Mouse (Mus musculus) midbrain, embryonic 12.5 days (tissue): ENCODE measurements around the gene Ccin. TPM values are rescaled to one million over a fixed set of nuclear protein-coding genes. Genes with fewer than 3 reads are reported as not detected.

Experiments
- ATAC-seq: fragments of 200-750 bp; cut with Nextera tagmentation; 2 replicates; pipeline ENCODE4 v1.8.0; 2017; ENCODE audit warnings: low read depth, moderate TSS enrichment, moderate library complexity; ENCODE audit not compliant: low FRiP score
- H3K27ac ChIP-seq: fragments of 300-500 bp; sonication (generic); replicated peaks from 2 replicates; pipeline ENCODE4 v1.5.1; 2016; ENCODE audit warnings: mild to moderate bottlenecking
- H3K27me3 ChIP-seq: fragments of 300-500 bp; sonication (generic); 2 replicates; pipeline ENCODE4 v1.6.1; 2016; ENCODE audit warnings: mild to moderate bottlenecking
- H3K36me3 ChIP-seq: fragments of 300-500 bp; sonication (generic); 2 replicates; pipeline ENCODE4 v1.6.1; 2016
- H3K4me1 ChIP-seq: fragments of 300-500 bp; sonication (generic); 2 replicates; pipeline ENCODE4 v1.6.1; 2016
- H3K4me2 ChIP-seq: fragments of 300-500 bp; sonication (generic); replicated peaks from 2 replicates; pipeline ENCODE4 v1.6.1; 2016; ENCODE audit warnings: mild to moderate bottlenecking, moderate library complexity
- H3K4me3 ChIP-seq: fragments of 300-500 bp; sonication (generic); 2 replicates; pipeline ENCODE4 v1.5.1; 2016; ENCODE audit warnings: mild to moderate bottlenecking
- H3K9ac ChIP-seq: fragments of 300-500 bp; sonication (generic); replicated peaks from 2 replicates; pipeline ENCODE4 v1.6.1; 2016; ENCODE audit warnings: mild to moderate bottlenecking, moderate library complexity
- H3K9me3 ChIP-seq: fragments of 300-500 bp; sonication (generic); 2 replicates; pipeline ENCODE4 v1.6.1; 2016; ENCODE audit warnings: mild to moderate bottlenecking
- WGBS: fragments of 180-500 bp; shearing (Covaris S2); methylation state at CpG from one replicate; pipeline ENCODE4 v1.1.7; 2016; 5-methylcytosine and 5-hydroxymethylcytosine counted together
- polyA plus RNA-seq: library from polyadenylated mRNA; unstranded; fragments of >200 nt; fragmentation: Nextera tagmentation; extraction: Ambion mirVana; gene quantifications from 2 replicates; pipeline ENCODE4 v1.2.1, GENCODE M21; 2016

Ccin gene
- polyA plus RNA-seq = not detected in 2 replicates

DNA sequence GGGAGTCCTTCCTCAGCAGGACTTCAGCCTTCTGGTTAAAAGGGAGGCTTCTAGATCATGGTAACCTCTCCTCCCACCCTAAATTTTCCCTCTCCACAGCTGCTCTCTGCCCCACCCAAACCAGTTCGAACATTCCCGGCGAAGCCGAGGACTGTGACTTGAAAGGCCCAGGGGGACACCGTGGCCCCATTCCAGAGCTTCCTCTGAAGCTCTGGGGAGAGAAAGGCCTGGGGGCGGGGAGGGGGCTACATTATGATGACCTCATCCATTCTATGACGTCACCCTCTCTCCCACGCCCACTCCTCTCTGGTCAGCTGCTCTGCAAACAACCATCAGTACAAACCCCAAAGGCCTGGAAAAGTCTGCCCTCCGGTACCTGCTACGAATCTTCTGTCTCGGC, at the start of gene Ccin:
TSS of gene Ccin (plus strand) at position 303 of the 400 bp plus-strand sequence.
- Histone ChIP-seq H3K9ac (peak within 1 kb of the TSS; percentile 46), H3K27me3 (peaks cover 62% of the 10 kb centered on the region), H3K4me2 (peak within 1 kb of the TSS; percentile 55), H3K9me3 (no peaks in the 10 kb centered on the region), H3K27ac (no peak within 1 kb of the TSS), H3K4me1 (peaks cover 10% of the 10 kb centered on the region), H3K36me3 (no peaks in the 10 kb centered on the region), H3K4me3 (peak within 1 kb of the TSS; percentile 34)
- WGBS = 78% methylated on average over 11 of the region's 11 CpGs
- ATAC-seq = no peak

DNA sequence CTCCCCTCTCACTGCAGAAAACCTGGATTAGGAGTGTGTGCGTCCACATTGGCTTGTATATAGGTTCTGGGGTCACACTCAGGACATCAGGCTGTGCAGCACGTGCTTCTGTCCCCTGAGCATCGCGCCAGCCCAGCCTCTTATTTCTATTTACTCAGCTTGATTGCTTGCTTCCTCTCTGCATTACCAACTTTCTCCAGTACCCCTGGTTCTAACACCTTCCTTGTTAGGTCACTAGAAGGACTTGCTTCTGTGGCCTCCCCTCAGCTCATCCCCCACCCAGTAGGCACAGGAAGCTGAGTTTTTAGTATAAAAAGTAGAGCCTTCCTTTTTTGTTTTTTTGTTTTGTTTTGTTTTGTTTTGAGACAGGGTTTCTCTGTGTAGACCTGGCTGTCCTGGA, 47.1 kb upstream of the Ccin start:
- Histone ChIP-seq H3K36me3 (peaks cover 59% of the 10 kb centered on the region), H3K27ac (no peak overlapping the region), H3K9ac (no peak overlapping the region), H3K4me2 (no peak overlapping the region), H3K27me3 (no peaks in the 10 kb centered on the region), H3K9me3 (no peaks in the 10 kb centered on the region), H3K4me1 (no peaks in the 10 kb centered on the region), H3K4me3 (no peak overlapping the region)
- 90% methylated on average over 4 of the region's 4 CpGs for WGBS
- no peak for ATAC-seq

DNA sequence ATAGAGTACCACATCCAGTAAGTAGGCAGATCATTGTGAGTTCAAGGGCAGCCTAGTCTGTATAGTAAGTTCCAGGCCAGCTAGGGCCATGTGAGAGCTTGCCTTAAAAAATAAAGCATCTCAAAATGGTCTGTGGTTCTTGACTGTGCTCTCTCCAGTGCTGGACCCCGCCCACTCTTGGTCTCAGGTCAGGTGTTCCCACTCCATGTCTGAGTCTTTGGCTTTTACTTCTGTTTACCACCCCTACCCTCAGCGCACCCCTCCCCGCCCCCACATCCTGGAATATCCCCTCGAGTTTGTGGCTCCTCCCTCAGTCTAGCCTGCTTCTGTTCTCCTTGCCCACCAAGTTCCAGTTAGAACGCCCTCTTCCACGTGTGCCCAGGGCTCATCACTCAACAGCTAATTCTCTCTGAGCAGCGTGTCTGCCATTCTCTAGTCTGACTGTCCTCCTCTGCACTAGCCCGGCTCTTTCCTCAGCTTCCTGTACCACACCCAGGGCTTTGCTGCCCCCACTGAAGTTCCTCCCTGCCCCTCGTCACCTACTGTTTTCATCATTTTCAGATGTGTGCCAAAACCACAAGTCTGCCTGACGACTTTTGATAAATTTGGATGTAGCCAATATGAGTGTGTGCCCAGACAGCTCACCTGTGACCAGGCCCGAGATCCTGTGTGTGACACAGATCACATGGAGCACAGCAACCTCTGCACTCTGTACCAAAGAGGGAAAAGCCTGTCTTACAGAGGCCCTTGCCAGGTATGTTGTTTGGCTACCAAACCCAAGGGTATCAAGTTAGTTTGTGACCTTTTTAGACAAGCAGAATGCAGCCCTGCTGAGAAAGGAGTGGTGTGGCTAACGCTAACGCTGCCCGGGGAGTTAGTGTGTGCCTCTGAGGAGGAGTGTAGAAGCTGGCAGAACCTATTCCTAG, 46.3 kb upstream of the Ccin start:
- no peak for ATAC-seq
- Histone ChIP-seq H3K9ac (no peak overlapping the region), H3K4me3 (no peak overlapping the region), H3K36me3 (peaks cover 58% of the 10 kb centered on the region), H3K9me3 (no peaks in the 10 kb centered on the region), H3K27ac (no peak overlapping the region), H3K4me1 (no peaks in the 10 kb centered on the region), H3K4me2 (no peak overlapping the region), H3K27me3 (no peaks in the 10 kb centered on the region)
- 83% methylated on average over 14 of the region's 14 CpGs for WGBS

DNA sequence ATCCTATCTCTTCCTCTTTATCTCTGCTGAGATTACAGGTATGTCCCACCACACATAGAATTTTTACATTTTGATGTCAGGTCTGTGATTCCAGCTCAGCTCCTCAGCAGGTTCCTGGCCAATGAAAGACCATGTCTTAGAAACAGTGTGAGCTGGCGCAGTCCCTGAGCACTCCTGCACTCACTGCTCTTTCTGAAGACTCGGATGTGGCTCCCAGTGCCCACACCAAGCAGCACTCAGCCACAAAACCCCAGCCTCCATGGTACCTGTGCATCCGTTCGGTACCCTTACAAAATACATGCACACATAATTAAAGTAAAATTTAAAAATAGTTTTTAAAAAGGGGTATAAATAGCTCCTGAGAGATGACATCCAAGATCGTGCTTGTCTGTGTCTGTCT, 42.0 kb upstream of the Ccin start:
- peaks cover 62% of the 10 kb centered on the region for H3K36me3 ChIP-seq
- no peaks in the 10 kb centered on the region for H3K27me3 ChIP-seq
- no peaks in the 10 kb centered on the region for H3K9me3 ChIP-seq
- H3K4me1 ChIP-seq = no peaks in the 10 kb centered on the region
- H3K9ac ChIP-seq = no peak overlapping the region
- no peak overlapping the region for H3K4me2 ChIP-seq
- 90% methylated on average over 5 of the region's 5 CpGs for WGBS
- no peak for ATAC-seq
- H3K27ac ChIP-seq = no peak overlapping the region
- no peak overlapping the region for H3K4me3 ChIP-seq

DNA sequence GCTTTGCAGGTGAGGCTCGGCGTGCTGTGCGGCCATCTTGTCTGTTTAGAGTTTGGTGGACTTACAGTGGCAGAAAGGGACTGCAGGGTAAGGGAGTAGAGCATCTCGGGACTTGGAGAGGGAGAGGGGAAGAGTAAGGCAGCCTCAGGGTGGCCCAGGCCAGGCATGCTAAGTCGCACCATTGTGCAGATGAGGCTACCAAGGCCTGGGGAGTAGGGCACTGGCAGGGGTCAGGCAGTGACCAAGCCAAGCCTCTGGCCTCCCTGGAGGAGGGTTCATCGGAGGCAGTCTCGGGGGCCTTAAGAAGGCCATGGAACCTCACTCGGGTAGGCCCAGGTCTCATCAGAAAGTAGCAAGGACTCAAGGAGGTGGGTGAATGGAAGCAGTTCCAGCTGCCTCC, 40.9 kb upstream of the Ccin start:
- ATAC-seq = no peak
- no peak overlapping the region for H3K4me3 ChIP-seq
- H3K9me3 ChIP-seq = no peaks in the 10 kb centered on the region
- no peaks in the 10 kb centered on the region for H3K4me1 ChIP-seq
- H3K27me3 ChIP-seq = no peaks in the 10 kb centered on the region
- no peak overlapping the region for H3K27ac ChIP-seq
- WGBS = 86% methylated on average over 8 of the region's 8 CpGs
- H3K4me2 ChIP-seq = no peak overlapping the region
- H3K9ac ChIP-seq = no peak overlapping the region
- peaks cover 59% of the 10 kb centered on the region for H3K36me3 ChIP-seq

DNA sequence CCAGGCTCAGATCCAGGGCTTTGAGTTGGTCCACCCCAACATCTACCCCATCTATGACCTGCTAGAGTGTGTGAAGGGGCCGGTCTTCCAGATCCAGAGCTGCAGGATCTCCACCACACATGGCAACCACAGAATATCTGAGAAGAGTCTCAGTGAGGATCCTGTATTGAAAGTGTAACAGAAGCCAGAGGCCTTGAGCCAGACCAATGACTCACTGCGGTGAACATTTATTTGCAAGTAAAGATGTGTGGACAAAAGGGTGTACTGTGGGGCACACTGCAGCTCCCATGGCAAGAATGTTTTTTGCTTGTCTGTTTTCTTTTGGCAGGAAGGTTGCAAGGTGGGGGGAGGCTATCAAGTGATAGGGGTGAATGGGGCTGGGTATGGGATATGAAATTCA, 35.7 kb upstream of the Ccin start:
- 96% methylated on average over 2 of the region's 2 CpGs for WGBS
- no peaks in the 10 kb centered on the region for H3K27me3 ChIP-seq
- no peak for ATAC-seq
- peaks cover 25% of the 10 kb centered on the region for H3K36me3 ChIP-seq
- H3K4me3 ChIP-seq = no peak overlapping the region
- no peak overlapping the region for H3K4me2 ChIP-seq
- no peaks in the 10 kb centered on the region for H3K9me3 ChIP-seq
- no peak overlapping the region for H3K27ac ChIP-seq
- H3K9ac ChIP-seq = no peak overlapping the region
- H3K4me1 ChIP-seq = no peaks in the 10 kb centered on the region

DNA sequence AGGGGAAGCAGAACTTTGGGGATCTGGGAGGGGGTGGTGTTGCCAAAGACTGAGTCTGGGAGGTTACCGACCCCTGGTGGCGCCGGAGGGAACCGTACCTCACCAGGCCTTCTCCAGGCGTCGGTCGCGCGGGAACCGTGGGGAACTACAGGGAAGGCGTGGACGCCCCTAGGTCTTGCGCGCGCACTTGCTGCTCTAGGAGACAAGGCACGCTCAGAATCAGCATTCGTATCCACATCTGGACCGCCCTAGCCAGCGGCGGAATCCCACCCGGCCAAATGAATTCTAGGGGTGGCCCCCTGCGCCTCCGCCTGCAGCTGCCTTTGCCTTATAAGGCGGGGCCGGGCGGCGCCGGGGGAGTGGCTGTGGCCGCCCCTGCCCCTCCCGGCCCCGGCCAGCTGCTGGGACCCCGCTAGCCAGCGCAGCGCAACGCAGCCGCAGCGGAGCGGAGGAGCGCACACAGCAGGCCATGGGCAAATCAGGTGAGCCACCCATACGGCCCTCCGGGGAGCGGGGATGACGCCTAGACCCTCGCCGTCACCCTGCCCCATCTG, 25.9 kb upstream of the Ccin start, which contains the start of gene Glipr2:
TSS of gene Glipr2 (plus strand) at position 110 of the 554 bp plus-strand sequence.
- Histone ChIP-seq H3K36me3 (no peaks in the 10 kb centered on the region), H3K4me2 (peak within 1 kb of the TSS; percentile 95), H3K4me3 (peak within 1 kb of the TSS; percentile 67), H3K27me3 (peaks cover 60% of the 10 kb centered on the region), H3K9ac (peak within 1 kb of the TSS; percentile 79), H3K27ac (peak within 1 kb of the TSS; percentile 71), H3K4me1 (peaks cover 11% of the 10 kb centered on the region), H3K9me3 (no peaks in the 10 kb centered on the region)
- peak; percentile 90 for ATAC-seq
- under 1% methylated on average over 45 of the region's 45 CpGs for WGBS

DNA sequence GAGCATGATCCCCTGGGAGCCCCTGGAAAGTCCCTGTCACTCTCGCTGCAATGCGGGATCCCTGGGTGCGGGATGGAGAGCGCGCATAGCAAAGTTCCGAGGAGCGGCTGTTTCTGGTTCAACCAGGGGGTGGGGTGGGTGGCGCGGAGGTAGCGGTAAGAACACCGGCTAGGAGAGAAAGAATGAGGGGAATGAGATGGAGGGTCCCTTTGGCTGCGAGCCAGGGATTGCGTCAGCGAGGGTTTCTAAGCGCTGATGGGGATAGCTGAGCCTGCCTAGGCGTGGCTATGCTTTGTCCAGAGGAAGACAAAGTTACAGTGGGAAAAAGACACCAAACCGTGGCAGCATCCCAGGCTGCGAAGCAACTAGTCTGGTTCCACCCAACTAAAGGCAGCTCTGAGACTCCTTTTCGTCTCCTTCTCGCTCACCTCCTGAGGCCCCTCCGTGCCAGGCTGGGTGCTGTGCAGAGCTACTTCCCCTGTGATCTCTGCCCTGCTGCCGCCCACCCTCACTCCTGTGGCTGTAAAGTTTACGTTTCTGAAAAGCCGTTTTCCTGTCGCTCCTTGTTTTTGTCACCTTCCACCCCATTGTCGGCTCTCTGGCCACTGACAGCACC, 25.3 kb upstream of the Ccin start:
- Histone ChIP-seq H3K36me3 (no peaks in the 10 kb centered on the region), H3K27me3 (peaks cover 63% of the 10 kb centered on the region), H3K27ac (peak overlapping the region; percentile 71), H3K9ac (peak overlapping the region; percentile 79), H3K4me3 (peak overlapping the region; percentile 67), H3K4me1 (peaks cover 11% of the 10 kb centered on the region), H3K4me2 (peak overlapping the region; percentile 95), H3K9me3 (no peaks in the 10 kb centered on the region)
- 0% methylated on average over 26 of the region's 26 CpGs for WGBS
- peak; percentile 78 for ATAC-seq

DNA sequence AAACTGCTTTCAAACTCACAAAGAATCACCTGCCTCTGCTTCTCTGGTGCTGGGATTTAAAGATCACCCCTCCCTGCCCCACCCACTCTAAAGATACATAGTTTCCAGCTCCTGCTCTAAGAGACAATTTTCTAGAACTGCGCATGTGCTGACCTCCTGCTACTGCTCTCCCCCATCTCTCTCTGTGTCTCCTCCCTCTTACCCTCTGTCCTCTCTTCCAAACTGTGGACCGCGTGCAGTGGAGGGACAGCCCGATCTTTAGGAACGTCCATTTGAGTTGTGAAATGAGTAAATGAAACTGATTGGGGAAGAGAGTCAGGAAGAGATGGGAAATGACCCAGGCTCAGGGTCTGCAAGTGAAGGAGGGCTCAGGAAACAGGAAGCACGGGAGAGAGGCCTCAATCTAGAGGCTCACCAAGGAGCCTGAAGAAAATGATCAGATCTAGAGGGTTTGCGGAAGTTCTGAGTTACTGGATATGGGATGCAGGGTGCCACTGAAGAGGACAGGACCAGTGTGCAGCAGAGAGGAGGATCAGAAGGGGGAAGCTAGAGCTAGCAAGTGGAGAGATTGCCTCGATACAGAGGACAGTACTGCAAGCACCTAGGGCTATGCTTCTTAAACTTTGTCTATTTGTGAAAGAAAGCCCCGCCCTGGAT, 23.6 kb upstream of the Ccin start:
- Histone ChIP-seq H3K4me1 (peaks cover 12% of the 10 kb centered on the region), H3K9ac (no peak overlapping the region), H3K27ac (no peak overlapping the region), H3K27me3 (peaks cover 77% of the 10 kb centered on the region), H3K4me3 (no peak overlapping the region), H3K4me2 (no peak overlapping the region), H3K36me3 (no peaks in the 10 kb centered on the region), H3K9me3 (no peaks in the 10 kb centered on the region)
- 72% methylated on average over 9 of the region's 9 CpGs for WGBS
- no peak for ATAC-seq

DNA sequence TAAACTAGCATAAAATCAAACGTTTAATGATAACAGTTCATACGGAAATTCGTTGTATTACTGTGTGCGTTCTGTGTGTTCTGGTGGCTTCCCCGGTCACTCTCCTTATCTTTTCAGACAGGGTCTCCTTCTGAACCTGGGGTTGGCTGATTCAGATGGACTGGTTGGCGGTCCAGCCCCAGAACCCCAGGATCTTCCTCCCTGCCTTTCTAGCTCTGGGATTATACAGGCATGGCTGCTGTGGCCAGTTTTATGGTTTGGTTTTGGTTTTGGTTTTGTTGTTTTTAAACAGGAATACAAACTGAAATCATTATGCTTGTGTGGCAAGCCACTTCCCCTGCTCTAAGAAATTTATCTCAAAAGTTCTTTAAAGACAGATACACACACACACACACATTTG, 23.1 kb upstream of the Ccin start:
- Histone ChIP-seq H3K9ac (no peak overlapping the region), H3K27me3 (peaks cover 81% of the 10 kb centered on the region), H3K4me3 (no peak overlapping the region), H3K36me3 (no peaks in the 10 kb centered on the region), H3K4me2 (no peak overlapping the region), H3K4me1 (peaks cover 13% of the 10 kb centered on the region), H3K9me3 (no peaks in the 10 kb centered on the region), H3K27ac (no peak overlapping the region)
- 92% methylated on average over 6 of the region's 6 CpGs for WGBS
- ATAC-seq = no peak

DNA sequence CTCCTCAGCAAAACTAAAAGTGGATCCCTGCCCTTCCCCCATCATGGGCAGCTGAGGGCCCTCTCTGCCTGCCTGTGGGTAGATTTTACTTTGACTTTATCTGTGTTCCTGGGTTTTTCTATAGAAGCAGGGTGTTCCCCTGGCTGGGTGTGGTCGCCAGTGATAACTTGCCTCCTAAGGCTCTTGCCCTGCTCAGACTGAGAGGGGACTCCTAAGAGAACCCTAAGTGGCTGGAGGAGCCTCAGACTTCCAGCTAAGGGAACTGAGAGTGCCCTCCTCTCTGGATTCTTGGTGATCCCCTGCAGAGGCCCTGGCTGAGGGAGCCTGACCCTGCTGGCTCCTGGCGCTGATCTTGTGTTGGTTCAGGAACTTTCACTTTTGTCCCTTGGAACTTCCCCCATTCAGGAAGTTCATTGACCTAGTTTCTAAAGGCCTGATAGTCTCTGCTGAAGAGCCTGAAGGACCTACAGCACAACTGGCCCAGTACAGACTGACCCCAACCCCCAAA, 18.9 kb upstream of the Ccin start:
- WGBS = 42% methylated on average over 2 of the region's 2 CpGs
- Histone ChIP-seq H3K4me3 (no peak overlapping the region), H3K36me3 (no peaks in the 10 kb centered on the region), H3K27me3 (peaks cover 79% of the 10 kb centered on the region), H3K9me3 (no peaks in the 10 kb centered on the region), H3K9ac (no peak overlapping the region), H3K27ac (no peak overlapping the region), H3K4me2 (no peak overlapping the region), H3K4me1 (peaks cover 11% of the 10 kb centered on the region)
- ATAC-seq = no peak
